Mouse (Mus musculus) thymus, adult 2 months (tissue): ENCODE data around the gene Rad50.

Source experiments
- CTCF ChIP-seq: fragments of 200-500 bp; IDR thresholded peaks from 2 replicates; pipeline ENCODE4 v1.5.1; 2012; ENCODE audit warnings: mild to moderate bottlenecking, control low read depth, low read length, moderate library complexity, borderline replicate concordance; ENCODE audit not compliant: control insufficient read depth, poor library complexity, insufficient read depth; ENCODE audit errors: extremely low read depth
- POLR2A ChIP-seq: fragments of 200-500 bp; IDR thresholded peaks from 2 replicates; pipeline ENCODE4 v1.6.1; 2012; ENCODE audit warnings: mild to moderate bottlenecking, low read length, control low read depth, moderate library complexity; ENCODE audit not compliant: control insufficient read depth, poor library complexity, insufficient read depth; ENCODE audit errors: extremely low read depth

DNA sequence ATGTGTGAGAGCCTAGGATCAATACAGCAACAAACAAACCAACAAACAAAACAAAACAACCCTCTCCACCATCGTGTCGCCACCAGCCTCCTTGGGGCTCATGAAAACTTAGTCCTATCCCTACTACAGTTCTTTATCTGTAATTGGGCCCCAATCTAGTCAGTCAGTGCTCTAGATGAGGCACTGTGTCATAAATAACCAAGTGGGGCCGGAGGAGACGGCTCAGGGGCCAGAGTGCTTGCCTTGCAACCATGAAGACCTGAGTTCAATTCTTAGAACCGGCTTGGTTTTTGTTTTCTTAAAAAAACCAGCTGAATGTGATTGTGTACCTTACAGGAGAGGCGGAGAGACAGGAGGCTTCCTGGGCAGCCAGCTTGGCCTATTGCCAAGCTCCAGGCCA is 91.9 kb downstream of the Rad50 start:
- no peak for TF ChIP-seq CTCF
- TF ChIP-seq POLR2A = no peak
